Mouse (Mus musculus): ENCODE measurements around the gene Ogfod3. TPM values are rescaled to one million over a fixed set of nuclear protein-coding genes. Genes with fewer than 3 reads are reported as not detected.

The Ogfod3 gene
- polyA plus RNA-seq, 1 experiment from 2014 or later, result 20.3 TPM

DNA sequence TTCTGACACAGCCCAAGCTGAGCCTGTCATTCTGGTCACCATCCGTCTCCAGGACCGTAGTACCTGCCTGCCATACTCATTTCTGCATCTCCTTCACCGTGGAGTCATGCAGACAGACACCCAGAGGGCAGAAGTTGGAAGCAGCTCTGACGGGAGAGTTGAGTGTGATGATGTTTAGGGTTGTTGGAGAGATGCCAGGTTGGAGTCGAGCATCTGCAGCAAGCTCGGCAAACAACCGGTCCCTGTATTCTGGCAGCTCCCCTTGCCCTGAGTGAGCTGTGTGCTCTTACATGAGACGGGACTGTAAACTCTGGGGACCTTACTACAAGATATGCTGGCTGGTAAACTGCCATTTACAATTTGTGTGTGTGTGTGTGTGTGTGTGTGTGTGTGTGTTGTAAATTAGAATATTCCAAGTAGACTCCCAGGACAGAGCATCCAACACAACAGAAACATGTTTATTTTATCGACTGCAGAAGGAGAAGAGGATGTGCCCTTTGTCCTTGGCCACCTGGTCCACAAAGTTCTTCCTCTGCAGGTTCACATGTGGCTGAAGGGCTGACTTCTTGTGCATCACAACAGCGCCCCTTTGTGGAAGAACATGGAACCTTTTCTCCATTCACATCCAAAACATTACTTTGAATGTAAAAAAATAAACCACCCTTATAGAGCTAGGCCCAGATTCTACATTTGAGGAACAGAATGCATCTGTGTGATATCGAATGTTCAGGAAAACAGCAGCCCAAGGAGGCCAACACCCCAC lies 2.9 kb downstream of the Ogfod3 start:
- no peak overlapping the region for H3K27ac ChIP-seq (ENCODE audit: low read length)
- no peak overlapping the region for H3K4me3 ChIP-seq (ENCODE audit: low read depth, low read length)
- H3K9ac ChIP-seq (replicated peaks; ENCODE audit: low read depth), result no peak overlapping the region
- ATAC-seq, result no peak
- H3K4me1 ChIP-seq (ENCODE audit: insufficient read depth, low read depth, low read length), result peaks cover 4% of the 10 kb centered on the region; the same call in 1 of the 2 replicates
- peak; percentile 53 for DNase-seq (ENCODE audit: low spot score)
- TF ChIP-seq EP300 (IDR thresholded peaks at IDR 0.05) (no peak), CTCF (IDR thresholded peaks at IDR 0.05) (peak; percentile 69)
- H3K9me3 ChIP-seq (ENCODE audit: low read length), result no peaks in the 10 kb centered on the region
- H3K27me3 ChIP-seq (replicated peaks; ENCODE audit: insufficient read depth, low read length), result no peaks in the 10 kb centered on the region
- 25% methylated on average over 11 of the region's 11 CpGs for WGBS
- H3K4me2 ChIP-seq (replicated peaks; ENCODE audit: low read depth, low read length), result no peak overlapping the region
- H3K36me3 ChIP-seq (ENCODE audit: insufficient read depth, low read length), result no peaks in the 10 kb centered on the region

- Histone ChIP-seq H3K27me3 (replicated peaks; ENCODE audit: insufficient read depth, low read length) (no peaks in the 10 kb centered on the region), H3K27ac (ENCODE audit: low read length) (no peak overlapping the region), H3K9me3 (ENCODE audit: low read length) (no peaks in the 10 kb centered on the region), H3K4me3 (ENCODE audit: low read depth, low read length) (no peak overlapping the region), H3K9ac (replicated peaks; ENCODE audit: low read depth) (no peak overlapping the region), H3K4me2 (replicated peaks; ENCODE audit: low read depth, low read length) (no peak overlapping the region), H3K4me1 (ENCODE audit: insufficient read depth, low read depth, low read length) (peaks cover 4% of the 10 kb centered on the region; the same call in 1 of the 2 replicates), H3K36me3 (ENCODE audit: insufficient read depth, low read length) (no peaks in the 10 kb centered on the region)
- DNase-seq (ENCODE audit: low spot score) (no peak), ATAC-seq (no peak)
- 92% methylated on average over 6 of the region's 6 CpGs for WGBS
- TF ChIP-seq EP300 (IDR thresholded peaks at IDR 0.05) (no peak), CTCF (IDR thresholded peaks at IDR 0.05) (no peak)
These were observed 3.7 kb downstream of the Ogfod3 start for GRCm38 (mm10) chr11:121200781-121201180.

DNA sequence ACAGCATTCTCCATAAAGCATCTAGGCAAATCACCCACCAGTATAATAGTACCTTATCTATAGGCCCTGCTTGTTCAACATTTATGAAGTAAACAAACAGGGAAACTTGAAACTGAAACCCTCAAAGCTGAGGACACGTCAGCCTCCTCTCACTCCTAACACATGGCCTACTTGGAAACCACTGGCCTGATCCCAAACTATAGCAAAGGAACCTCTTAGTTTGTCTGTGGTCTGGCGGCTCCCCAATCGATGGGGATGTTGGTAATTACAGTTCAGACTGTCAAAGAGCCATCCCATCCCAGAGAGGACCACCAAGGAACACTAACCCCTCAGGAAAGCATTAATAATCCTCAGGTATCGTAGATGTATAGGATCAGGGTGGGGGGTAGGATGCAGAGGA lies 4.7 kb downstream of the Ogfod3 start:
- Histone ChIP-seq H3K4me1 (ENCODE audit: insufficient read depth, low read depth, low read length) (peaks cover under 1% of the 10 kb centered on the region; the same call in 1 of the 2 replicates), H3K36me3 (ENCODE audit: insufficient read depth, low read length) (no peaks in the 10 kb centered on the region), H3K9me3 (ENCODE audit: low read length) (no peaks in the 10 kb centered on the region), H3K27me3 (replicated peaks; ENCODE audit: insufficient read depth, low read length) (no peaks in the 10 kb centered on the region), H3K4me2 (replicated peaks; ENCODE audit: low read depth, low read length) (no peak overlapping the region), H3K9ac (replicated peaks; ENCODE audit: low read depth) (no peak overlapping the region), H3K27ac (ENCODE audit: low read length) (no peak overlapping the region), H3K4me3 (ENCODE audit: low read depth, low read length) (no peak overlapping the region)
- WGBS, result 64% methylated on average over 4 of the region's 4 CpGs
- ATAC-seq (no peak), DNase-seq (ENCODE audit: low spot score) (peak; percentile 26)
- TF ChIP-seq EP300 (IDR thresholded peaks at IDR 0.05), result no peak
- TF ChIP-seq CTCF (IDR thresholded peaks at IDR 0.05), result no peak

- Histone ChIP-seq H3K36me3 (ENCODE audit: insufficient read depth, low read length) (no peaks in the 10 kb centered on the region), H3K9me3 (ENCODE audit: low read length) (no peaks in the 10 kb centered on the region), H3K4me1 (ENCODE audit: insufficient read depth, low read depth, low read length) (no peaks in the 10 kb centered on the region), H3K4me3 (ENCODE audit: low read depth, low read length) (no peak overlapping the region), H3K27me3 (replicated peaks; ENCODE audit: insufficient read depth, low read length) (no peaks in the 10 kb centered on the region), H3K4me2 (replicated peaks; ENCODE audit: low read depth, low read length) (no peak overlapping the region), H3K9ac (replicated peaks; ENCODE audit: low read depth) (no peak overlapping the region), H3K27ac (ENCODE audit: low read length) (no peak overlapping the region)
- ATAC-seq (peak; percentile 60), DNase-seq (ENCODE audit: low spot score) (peak; percentile 41)
- 8% methylated on average over 2 of the region's 2 CpGs for WGBS
- no peak for TF ChIP-seq CTCF (IDR thresholded peaks at IDR 0.05)
- no peak for TF ChIP-seq EP300 (IDR thresholded peaks at IDR 0.05)
These were observed 5.9 kb downstream of the Ogfod3 start for GRCm38 (mm10) chr11:121198622-121199021.

- Histone ChIP-seq H3K36me3 (ENCODE audit: insufficient read depth, low read length) (no peaks in the 10 kb centered on the region), H3K9ac (replicated peaks; ENCODE audit: low read depth) (no peak overlapping the region), H3K4me3 (ENCODE audit: low read depth, low read length) (no peak overlapping the region), H3K4me1 (ENCODE audit: insufficient read depth, low read depth, low read length) (no peaks in the 10 kb centered on the region), H3K4me2 (replicated peaks; ENCODE audit: low read depth, low read length) (no peak overlapping the region), H3K27me3 (replicated peaks; ENCODE audit: insufficient read depth, low read length) (no peaks in the 10 kb centered on the region), H3K9me3 (ENCODE audit: low read length) (no peaks in the 10 kb centered on the region), H3K27ac (ENCODE audit: low read length) (no peak overlapping the region)
- DNase-seq (ENCODE audit: low spot score) (no peak), ATAC-seq (no peak)
- no peak for TF ChIP-seq EP300 (IDR thresholded peaks at IDR 0.05)
- TF ChIP-seq CTCF (IDR thresholded peaks at IDR 0.05), result no peak
- WGBS, result 83% methylated on average over 3 of the region's 3 CpGs
These were observed 11.1 kb downstream of the Ogfod3 start for GRCm38 (mm10) chr11:121193415-121193814.

DNA sequence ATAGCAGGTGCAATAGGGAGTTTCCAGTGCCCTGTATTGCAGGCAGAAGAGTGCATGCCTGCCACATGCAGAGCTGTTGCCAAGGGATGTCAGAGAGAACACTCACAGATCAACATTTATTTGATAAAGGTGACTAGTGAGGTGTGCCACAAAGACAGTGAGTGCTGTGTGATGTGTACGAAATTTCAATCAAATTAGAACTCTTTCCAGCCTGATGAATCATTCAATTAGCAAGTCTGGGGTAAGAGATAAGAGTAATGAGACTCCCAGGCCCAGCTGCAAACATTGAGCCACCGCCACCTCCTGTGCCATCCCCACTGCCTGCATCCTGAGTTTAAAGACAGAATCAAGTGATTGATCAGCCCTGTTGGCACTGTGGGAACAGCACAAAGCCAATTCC lies 11.8 kb downstream of the Ogfod3 start:
- TF ChIP-seq CTCF (IDR thresholded peaks at IDR 0.05) (no peak), EP300 (IDR thresholded peaks at IDR 0.05) (no peak)
- DNase-seq (ENCODE audit: low spot score) (no peak), ATAC-seq (no peak)
- Histone ChIP-seq H3K9me3 (ENCODE audit: low read length) (no peaks in the 10 kb centered on the region), H3K36me3 (ENCODE audit: insufficient read depth, low read length) (no peaks in the 10 kb centered on the region), H3K9ac (replicated peaks; ENCODE audit: low read depth) (no peak overlapping the region), H3K4me2 (replicated peaks; ENCODE audit: low read depth, low read length) (no peak overlapping the region), H3K4me3 (ENCODE audit: low read depth, low read length) (no peak overlapping the region), H3K27me3 (replicated peaks; ENCODE audit: insufficient read depth, low read length) (no peaks in the 10 kb centered on the region), H3K27ac (ENCODE audit: low read length) (no peak overlapping the region), H3K4me1 (ENCODE audit: insufficient read depth, low read depth, low read length) (no peaks in the 10 kb centered on the region)
- 53% methylated on average over 2 of the region's 2 CpGs for WGBS

Data from lung, postnatal 0 days (tissue).